26 mouse cellular contexts compared by ENCODE assay signal in the genomic region with DNA sequence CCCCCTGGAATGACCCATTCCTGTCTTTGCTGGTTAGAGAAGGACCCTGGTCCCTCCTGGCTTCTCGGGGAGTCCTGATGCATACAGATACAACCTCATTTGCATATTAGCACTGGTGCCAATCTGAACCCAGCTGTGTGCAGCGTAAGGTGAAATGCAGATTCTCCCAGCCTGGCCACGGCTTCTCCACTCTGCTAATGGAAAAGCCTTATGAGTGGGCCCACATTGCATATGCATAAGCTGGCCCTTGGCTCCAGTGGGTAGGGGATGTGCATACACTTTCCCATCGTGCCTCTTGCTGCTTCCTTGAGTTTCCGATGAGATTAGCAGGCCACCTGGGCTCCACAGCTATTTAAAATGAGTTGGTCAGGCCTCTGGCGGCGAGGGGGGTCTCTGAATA.
DNase-seq lines count a peak whose midpoint lies in the region; ATAC-seq and TF ChIP-seq lines count a peak whose summit lies in the region.
"Had no signal": no experiment of that assay in that cellular context is flagged by ENCODE, and none has a peak within 500 bp of the region (broad histone marks: within the 10 kb centered on the region; RNA-seq: fewer than 3 reads in every experiment).

No protein-coding gene starts in this region.

- TF ChIP-seq RAD21 in CH12.LX (IDR thresholded peaks at IDR 0.05; ENCODE audit: low read depth, low read length), result no peak

- 0 out of 2 replicates have a peak overlapping the region, but pooled peaks have one; percentile 31 for H3K27ac ChIP-seq in forebrain, embryonic 13.5 days
- H3K27ac ChIP-seq in forebrain, postnatal 0 days (ENCODE audit: low read depth, low read length), result no peak overlapping the region
- no peak overlapping the region for H3K27ac ChIP-seq in midbrain, embryonic 11.5 days (ENCODE audit: low read depth, low read length)
- H3K27ac ChIP-seq in midbrain, embryonic 10.5 days (replicated peaks), result no peak overlapping the region
- H3K27ac ChIP-seq in CH12.LX (ENCODE audit: insufficient read depth, low read depth), result no peak overlapping the region
- no peak overlapping the region for H3K27ac ChIP-seq in midbrain, embryonic 15.5 days
- H3K27ac ChIP-seq: embryonic facial prominence, embryonic 13.5 days; heart, embryonic 10.5 days; heart, embryonic 15.5 days; hindbrain, embryonic 15.5 days; intestine, embryonic 15.5 days; layer of hippocampus, adult 2 months; liver, embryonic 12.5 days; stomach, embryonic 15.5 days had no signal

- no peaks in the 10 kb centered on the region for H3K79me2 ChIP-seq in CH12.LX (replicated peaks; ENCODE audit: control insufficient read depth, extremely low read depth, insufficient read depth, poor library complexity, severe bottlenecking)

- H3K27me3 ChIP-seq in forebrain, embryonic 13.5 days, result no peaks in the 10 kb centered on the region
- H3K27me3 ChIP-seq in forebrain, postnatal 0 days (ENCODE audit: insufficient read depth, low read length), result no peaks in the 10 kb centered on the region
- H3K27me3 ChIP-seq in midbrain, embryonic 11.5 days (ENCODE audit: control insufficient read depth, insufficient read depth, low read length), result no peaks in the 10 kb centered on the region
- H3K27me3 ChIP-seq in midbrain, embryonic 10.5 days (ENCODE audit: low read depth, poor library complexity, severe bottlenecking), result no peaks in the 10 kb centered on the region
- no peaks in the 10 kb centered on the region for H3K27me3 ChIP-seq in CH12.LX (replicated peaks)
- H3K27me3 ChIP-seq in midbrain, embryonic 15.5 days (replicated peaks), result no peaks in the 10 kb centered on the region
- H3K27me3 ChIP-seq: embryonic facial prominence, embryonic 13.5 days; heart, embryonic 15.5 days; hindbrain, embryonic 15.5 days; intestine, embryonic 15.5 days; liver, embryonic 12.5 days; stomach, embryonic 15.5 days had no signal

- H3K4me3 ChIP-seq in forebrain, embryonic 13.5 days, result no peak overlapping the region
- H3K4me3 ChIP-seq in forebrain, postnatal 0 days (ENCODE audit: low read depth, low read length), result no peak overlapping the region
- H3K4me3 ChIP-seq in midbrain, embryonic 11.5 days (ENCODE audit: low read depth, low read length), result no peak overlapping the region
- no peak overlapping the region for H3K4me3 ChIP-seq in midbrain, embryonic 10.5 days
- H3K4me3 ChIP-seq in CH12.LX (replicated peaks in 1 of 3; ENCODE audit: low read depth in 2 of 3, low read length in 2 of 3, poor library complexity in 1 of 3), result no peak overlapping the region
- H3K4me3 ChIP-seq in midbrain, embryonic 15.5 days, result no peak overlapping the region
- H3K4me3 ChIP-seq: embryonic facial prominence, embryonic 13.5 days; heart, embryonic 10.5 days; heart, embryonic 15.5 days; hindbrain, embryonic 15.5 days; intestine, embryonic 15.5 days; layer of hippocampus, adult 2 months; liver, embryonic 12.5 days; stomach, embryonic 15.5 days had no signal

- H3K4me1 ChIP-seq in forebrain, embryonic 13.5 days, result peaks cover 56% of the 10 kb centered on the region
- H3K4me1 ChIP-seq in forebrain, postnatal 0 days (ENCODE audit: insufficient read depth), result peaks cover 8% of the 10 kb centered on the region; the same call in 1 of the 2 replicates
- H3K4me1 ChIP-seq in midbrain, embryonic 11.5 days (ENCODE audit: control insufficient read depth, insufficient read depth, low read length), result no peaks in the 10 kb centered on the region
- peaks cover 30% of the 10 kb centered on the region for H3K4me1 ChIP-seq in midbrain, embryonic 10.5 days
- H3K4me1 ChIP-seq in CH12.LX (ENCODE audit: control insufficient read depth in 1 of 2, insufficient read depth in 2 of 2), result peaks cover 0 to 21% of the 10 kb centered on the region in 2 experiments; a peak in 2 of 4 replicates
- peaks cover 30% of the 10 kb centered on the region for H3K4me1 ChIP-seq in midbrain, embryonic 15.5 days
- H3K4me1 ChIP-seq: heart, embryonic 15.5 days; intestine, embryonic 15.5 days; liver, embryonic 12.5 days; stomach, embryonic 15.5 days had no signal

- no peak for TF ChIP-seq EP300 in CH12.LX (IDR thresholded peaks at IDR 0.05; ENCODE audit: low read length)

- dilution Hi-C loops in CH12.LX (cut with MboI; ENCODE audit: extremely low pct_ligation_motif_present, extremely low pct_unique_long_range_greater_than_20kb, low sequenced_read_pairs), result no loop called here

- TF ChIP-seq POLR2A in CH12.LX (IDR thresholded peaks at IDR 0.05; ENCODE audit: low read depth, low read length), result no peak

- WGBS in forebrain, embryonic 13.5 days, result 34% methylated on average over 7 of the region's 7 CpGs
- WGBS in forebrain, postnatal 0 days, result 41% methylated on average over 7 of the region's 7 CpGs
- 52% methylated on average over 7 of the region's 7 CpGs for WGBS in midbrain, embryonic 11.5 days
- WGBS in midbrain, embryonic 10.5 days, result 59% methylated on average over 7 of the region's 7 CpGs
- 21% methylated on average over 7 of the region's 7 CpGs for WGBS in midbrain, embryonic 15.5 days

- DNase-seq in forebrain, postnatal 0 days, result no peak
- DNase-seq in midbrain, embryonic 11.5 days (ENCODE audit: low spot score, missing footprints), result no peak
- DNase-seq in midbrain, embryonic 10.5 days (ENCODE audit: low spot score), result no peak
- DNase-seq in CH12.LX (ENCODE audit: extremely low read depth), result peak; percentile 18
- DNase-seq in heart, adult 8-10 months (ENCODE audit: low spot score), result no peak
- DNase-seq: adrenal gland, postnatal 25 days; cerebellum, adult 18-20 months; cerebellum, postnatal 10 days; gastrocnemius, postnatal 10 days; kidney, adult 2 months; kidney, postnatal 36 days; left cerebral cortex, postnatal 4 days; liver, postnatal 0 days; lung, postnatal 36 days; retina, postnatal 1 day; right cerebral cortex, postnatal 14 days had no signal

- H3K4me2 ChIP-seq in forebrain, embryonic 13.5 days, result no peak overlapping the region
- no peak overlapping the region for H3K4me2 ChIP-seq in forebrain, postnatal 0 days (ENCODE audit: low read depth)
- H3K4me2 ChIP-seq in midbrain, embryonic 11.5 days, result no peak overlapping the region
- H3K4me2 ChIP-seq in CH12.LX (ENCODE audit: insufficient read depth, low read depth, poor library complexity, severe bottlenecking), result no peak overlapping the region
- H3K4me2 ChIP-seq in midbrain, embryonic 15.5 days, result no peak overlapping the region
- H3K4me2 ChIP-seq: embryonic facial prominence, embryonic 13.5 days; heart, embryonic 15.5 days; hindbrain, embryonic 15.5 days; intestine, embryonic 15.5 days; liver, embryonic 12.5 days; stomach, embryonic 15.5 days had no signal

- no peak for TF ChIP-seq CTCF in forebrain, postnatal 0 days (IDR thresholded peaks at IDR 0.05; ENCODE audit: low read depth)
- TF ChIP-seq CTCF in CH12.LX (conservative IDR thresholded peaks at IDR 0.05 in 1 of 2, IDR thresholded peaks at IDR 0.05 in 1 of 2; ENCODE audit: low read depth in 2 of 2, low read length in 2 of 2), result no peak

- no peaks in the 10 kb centered on the region for H3K9me3 ChIP-seq in forebrain, embryonic 13.5 days (replicated peaks)
- H3K9me3 ChIP-seq in forebrain, postnatal 0 days (ENCODE audit: low read length), result no peaks in the 10 kb centered on the region
- no peaks in the 10 kb centered on the region for H3K9me3 ChIP-seq in midbrain, embryonic 11.5 days (ENCODE audit: control insufficient read depth, low read length)
- H3K9me3 ChIP-seq in midbrain, embryonic 10.5 days (replicated peaks), result no peaks in the 10 kb centered on the region
- H3K9me3 ChIP-seq in CH12.LX (replicated peaks; ENCODE audit: low read length), result no peaks in the 10 kb centered on the region
- no peaks in the 10 kb centered on the region for H3K9me3 ChIP-seq in midbrain, embryonic 15.5 days
- H3K9me3 ChIP-seq: embryonic facial prominence, embryonic 13.5 days; heart, embryonic 10.5 days; heart, embryonic 15.5 days; hindbrain, embryonic 15.5 days; intestine, embryonic 15.5 days; liver, embryonic 12.5 days; stomach, embryonic 15.5 days had no signal

- in situ Hi-C loops in CH12.LX (cut with MboI; ENCODE audit: low pct_ligation_motif_present, low pct_unique_long_range_greater_than_20kb, low sequenced_read_pairs), result loop anchor here (5.0 to 10.0 kb wide), 2 partner anchors 110 to 202 kb away; no protein-coding TSS in a partner anchor

- ATAC-seq in forebrain, embryonic 13.5 days, result no peak
- no peak for ATAC-seq in forebrain, postnatal 0 days
- ATAC-seq in midbrain, embryonic 11.5 days (ENCODE audit: low FRiP score), result peak; percentile 45; the same call in 1 of the 2 replicates
- ATAC-seq in midbrain, embryonic 15.5 days (replicated peaks), result peak; percentile 29; the same call in 1 of the 2 replicates
- ATAC-seq: intestine, embryonic 15.5 days; liver, embryonic 12.5 days; liver, postnatal 0 days had no signal

- peaks cover 3% of the 10 kb centered on the region; the same call in 1 of the 2 replicates for H3K36me3 ChIP-seq in forebrain, embryonic 13.5 days (ENCODE audit: poor library complexity, severe bottlenecking)
- H3K36me3 ChIP-seq in forebrain, postnatal 0 days (ENCODE audit: insufficient read depth), result no peaks in the 10 kb centered on the region
- H3K36me3 ChIP-seq in midbrain, embryonic 11.5 days (ENCODE audit: control insufficient read depth, insufficient read depth, low read length), result no peaks in the 10 kb centered on the region
- H3K36me3 ChIP-seq in midbrain, embryonic 10.5 days, result no peaks in the 10 kb centered on the region
- H3K36me3 ChIP-seq in CH12.LX (replicated peaks in 1 of 2; ENCODE audit: control insufficient read depth in 1 of 2, insufficient read depth in 1 of 2, low read length in 1 of 2), result peaks cover 0 to 4% of the 10 kb centered on the region in 2 experiments
- H3K36me3 ChIP-seq in midbrain, embryonic 15.5 days (replicated peaks), result no peaks in the 10 kb centered on the region
- H3K36me3 ChIP-seq: embryonic facial prominence, embryonic 13.5 days; heart, embryonic 10.5 days; heart, embryonic 15.5 days; hindbrain, embryonic 15.5 days; intestine, embryonic 15.5 days; liver, embryonic 12.5 days; stomach, embryonic 15.5 days had no signal

- no peak overlapping the region for H3K9ac ChIP-seq in forebrain, embryonic 13.5 days
- H3K9ac ChIP-seq in forebrain, postnatal 0 days, result no peak overlapping the region
- H3K9ac ChIP-seq in midbrain, embryonic 11.5 days (ENCODE audit: low read length), result no peak overlapping the region
- no peak overlapping the region for H3K9ac ChIP-seq in CH12.LX (ENCODE audit: insufficient read depth, low read depth)
- no peak overlapping the region for H3K9ac ChIP-seq in midbrain, embryonic 15.5 days
- H3K9ac ChIP-seq: embryonic facial prominence, embryonic 13.5 days; heart, embryonic 15.5 days; hindbrain, embryonic 15.5 days; intestine, embryonic 15.5 days; liver, embryonic 12.5 days; liver, postnatal 0 days; stomach, embryonic 15.5 days had no signal

TF ChIP-seq in CH12.LX, 34 proteins besides CTCF, POLR2A, EP300 and RAD21:
- TF ChIP-seq MAZ (IDR thresholded peaks at IDR 0.05; ENCODE audit: low read depth, low read length) (no peak), IRF4 (IDR thresholded peaks at IDR 0.05; ENCODE audit: low read depth, low read length) (no peak), CHD1 (IDR thresholded peaks at IDR 0.05; ENCODE audit: low read depth, low read length) (no peak), NRF1 (IDR thresholded peaks at IDR 0.05; ENCODE audit: low read depth, low read length) (no peak)

Comparison
In these comparisons a context has a peak if more than half of its experiments do, and no peak if none do; other contexts are left out.
1. ATAC-seq: peak in midbrain, embryonic 11.5 days (single experiment) and midbrain, embryonic 15.5 days (single experiment); none in forebrain, embryonic 13.5 days (single experiment) and forebrain, postnatal 0 days (single experiment).